Mouse (Mus musculus): ENCODE results near the gene Zfp446. TPM values are rescaled to one million over a fixed set of nuclear protein-coding genes. Genes with fewer than 3 reads are reported as not detected.

The Zfp446 gene
- polyA plus RNA-seq, 1 experiment, result 4.4 TPM

GRCm38 (mm10) chr7:12978931-12979722 is 1.5 kb downstream of the Zfp446 start:
- 77% methylated on average over 18 of the region's 18 CpGs for WGBS
- no peak overlapping the region for H3K4me3 ChIP-seq (replicated peaks; ENCODE audit: control insufficient read depth, low read depth, low read length)
- H3K27ac ChIP-seq (ENCODE audit: control insufficient read depth, insufficient read depth, low read depth, low read length, poor library complexity), result no peak overlapping the region
- H3K4me1 ChIP-seq (ENCODE audit: control insufficient read depth, insufficient read depth, low read length), result no peaks in the 10 kb centered on the region
- no peak for TF ChIP-seq CTCF (IDR thresholded peaks at IDR 0.05; ENCODE audit: control insufficient read depth, insufficient read depth, low read length)
- no peak for TF ChIP-seq POLR2A (IDR thresholded peaks at IDR 0.05; ENCODE audit: borderline replicate concordance, control insufficient read depth, low read depth, low read length)

- no peak overlapping the region for H3K27ac ChIP-seq (ENCODE audit: control insufficient read depth, insufficient read depth, low read depth, low read length, poor library complexity)
- TF ChIP-seq CTCF (IDR thresholded peaks at IDR 0.05; ENCODE audit: control insufficient read depth, insufficient read depth, low read length), result no peak
- no peak for TF ChIP-seq POLR2A (IDR thresholded peaks at IDR 0.05; ENCODE audit: borderline replicate concordance, control insufficient read depth, low read depth, low read length)
- 87% methylated on average over 6 of the region's 6 CpGs for WGBS
These were observed 2.1 kb downstream of the Zfp446 start for GRCm38 (mm10) chr7:12979776-12980175.

GRCm38 (mm10) chr7:12980291-12980690 is 2.6 kb downstream of the Zfp446 start:
- Histone ChIP-seq H3K4me3 (replicated peaks; ENCODE audit: control insufficient read depth, low read depth, low read length) (no peak overlapping the region), H3K27ac (ENCODE audit: control insufficient read depth, insufficient read depth, low read depth, low read length, poor library complexity) (no peak overlapping the region), H3K4me1 (ENCODE audit: control insufficient read depth, insufficient read depth, low read length) (no peaks in the 10 kb centered on the region)
- WGBS, result 84% methylated on average over 7 of the region's 7 CpGs
- TF ChIP-seq POLR2A (IDR thresholded peaks at IDR 0.05; ENCODE audit: borderline replicate concordance, control insufficient read depth, low read depth, low read length), result no peak
- no peak for TF ChIP-seq CTCF (IDR thresholded peaks at IDR 0.05; ENCODE audit: control insufficient read depth, insufficient read depth, low read length)

More at GRCm38 (mm10) chr7:12979776-12980175, 2.1 kb downstream of the Zfp446 start:
- no peak overlapping the region for H3K4me3 ChIP-seq (replicated peaks; ENCODE audit: control insufficient read depth, low read depth, low read length)
- no peaks in the 10 kb centered on the region for H3K4me1 ChIP-seq (ENCODE audit: control insufficient read depth, insufficient read depth, low read length)

- no peak overlapping the region for H3K4me3 ChIP-seq (replicated peaks; ENCODE audit: control insufficient read depth, low read depth, low read length)
- TF ChIP-seq CTCF (IDR thresholded peaks at IDR 0.05; ENCODE audit: control insufficient read depth, insufficient read depth, low read length) (no peak), POLR2A (IDR thresholded peaks at IDR 0.05; ENCODE audit: borderline replicate concordance, control insufficient read depth, low read depth, low read length) (no peak)
- H3K4me1 ChIP-seq (ENCODE audit: control insufficient read depth, insufficient read depth, low read length), result no peaks in the 10 kb centered on the region; the same call in 1 of the 2 replicates
- WGBS, result 37% methylated on average over 1 of the region's 1 CpGs
- no peak overlapping the region for H3K27ac ChIP-seq (ENCODE audit: control insufficient read depth, insufficient read depth, low read depth, low read length, poor library complexity)
These were observed 8.1 kb downstream of the Zfp446 start for GRCm38 (mm10) chr7:12985724-12986123.

GRCm38 (mm10) chr7:12986906-12987305 is 9.3 kb downstream of the Zfp446 start:
- no peaks in the 10 kb centered on the region; the same call in 1 of the 2 replicates for H3K4me1 ChIP-seq (ENCODE audit: control insufficient read depth, insufficient read depth, low read length)
- TF ChIP-seq POLR2A (IDR thresholded peaks at IDR 0.05; ENCODE audit: borderline replicate concordance, control insufficient read depth, low read depth, low read length), result no peak
- TF ChIP-seq CTCF (IDR thresholded peaks at IDR 0.05; ENCODE audit: control insufficient read depth, insufficient read depth, low read length), result no peak
- H3K4me3 ChIP-seq (replicated peaks; ENCODE audit: control insufficient read depth, low read depth, low read length), result no peak overlapping the region
- no peak overlapping the region for H3K27ac ChIP-seq (ENCODE audit: control insufficient read depth, insufficient read depth, low read depth, low read length, poor library complexity)
- 76% methylated on average over 8 of the region's 8 CpGs for WGBS

- Histone ChIP-seq H3K27ac (ENCODE audit: control insufficient read depth, insufficient read depth, low read depth, low read length, poor library complexity) (no peak overlapping the region), H3K4me1 (ENCODE audit: control insufficient read depth, insufficient read depth, low read length) (no peaks in the 10 kb centered on the region; the same call in 1 of the 2 replicates), H3K4me3 (replicated peaks; ENCODE audit: control insufficient read depth, low read depth, low read length) (no peak overlapping the region)
- 71% methylated on average over 8 of the region's 8 CpGs for WGBS
- TF ChIP-seq CTCF (IDR thresholded peaks at IDR 0.05; ENCODE audit: control insufficient read depth, insufficient read depth, low read length) (no peak), POLR2A (IDR thresholded peaks at IDR 0.05; ENCODE audit: borderline replicate concordance, control insufficient read depth, low read depth, low read length) (no peak)
These were observed 10.0 kb downstream of the Zfp446 start for GRCm38 (mm10) chr7:12987409-12988189.

- H3K4me3 ChIP-seq (replicated peaks; ENCODE audit: control insufficient read depth, low read depth, low read length), result no peak overlapping the region
- WGBS, result 2% methylated on average over 3 of the region's 3 CpGs
- TF ChIP-seq POLR2A (IDR thresholded peaks at IDR 0.05; ENCODE audit: borderline replicate concordance, control insufficient read depth, low read depth, low read length) (no peak), CTCF (IDR thresholded peaks at IDR 0.05; ENCODE audit: control insufficient read depth, insufficient read depth, low read length) (no peak)
These were observed 14.6 kb downstream of the Zfp446 start for GRCm38 (mm10) chr7:12992222-12992621.

GRCm38 (mm10) chr7:12993148-12993547 is 15.5 kb downstream of the Zfp446 start:
- WGBS, result 67% methylated on average over 10 of the region's 10 CpGs
- no peaks in the 10 kb centered on the region for H3K4me1 ChIP-seq (ENCODE audit: control insufficient read depth, insufficient read depth, low read length)
- no peak overlapping the region for H3K4me3 ChIP-seq (replicated peaks; ENCODE audit: control insufficient read depth, low read depth, low read length)
- TF ChIP-seq POLR2A (IDR thresholded peaks at IDR 0.05; ENCODE audit: borderline replicate concordance, control insufficient read depth, low read depth, low read length) (no peak), CTCF (IDR thresholded peaks at IDR 0.05; ENCODE audit: control insufficient read depth, insufficient read depth, low read length) (no peak)
- H3K27ac ChIP-seq (ENCODE audit: control insufficient read depth, insufficient read depth, low read depth, low read length, poor library complexity), result no peak overlapping the region

More at GRCm38 (mm10) chr7:12992222-12992621, 14.6 kb downstream of the Zfp446 start:
- Histone ChIP-seq H3K4me1 (ENCODE audit: control insufficient read depth, insufficient read depth, low read length) (no peaks in the 10 kb centered on the region; the same call in 1 of the 2 replicates), H3K27ac (ENCODE audit: control insufficient read depth, insufficient read depth, low read depth, low read length, poor library complexity) (no peak overlapping the region)

Measured in bone marrow, adult 2 months (tissue).